Mouse (Mus musculus) spleen, postnatal 36 days (tissue): Measurements from ENCODE around the gene Gdf9.
A peak's percentile ranks its signal among the peaks of the same experiment; 100 is the strongest.
"Not testable (repeated sequence)": the region's sequence is repeated elsewhere in the genome, so short reads cannot be mapped to it uniquely, and the experiment has no call there.

Experiments
- DNase-seq, 2 experiments: peaks; one replicate each; pipeline ENCODE4 v3.0.0; 2022; ENCODE audit warnings: low spot score in 2 of 2, mixed read lengths in 1 of 2

The Gdf9 gene

DNA sequence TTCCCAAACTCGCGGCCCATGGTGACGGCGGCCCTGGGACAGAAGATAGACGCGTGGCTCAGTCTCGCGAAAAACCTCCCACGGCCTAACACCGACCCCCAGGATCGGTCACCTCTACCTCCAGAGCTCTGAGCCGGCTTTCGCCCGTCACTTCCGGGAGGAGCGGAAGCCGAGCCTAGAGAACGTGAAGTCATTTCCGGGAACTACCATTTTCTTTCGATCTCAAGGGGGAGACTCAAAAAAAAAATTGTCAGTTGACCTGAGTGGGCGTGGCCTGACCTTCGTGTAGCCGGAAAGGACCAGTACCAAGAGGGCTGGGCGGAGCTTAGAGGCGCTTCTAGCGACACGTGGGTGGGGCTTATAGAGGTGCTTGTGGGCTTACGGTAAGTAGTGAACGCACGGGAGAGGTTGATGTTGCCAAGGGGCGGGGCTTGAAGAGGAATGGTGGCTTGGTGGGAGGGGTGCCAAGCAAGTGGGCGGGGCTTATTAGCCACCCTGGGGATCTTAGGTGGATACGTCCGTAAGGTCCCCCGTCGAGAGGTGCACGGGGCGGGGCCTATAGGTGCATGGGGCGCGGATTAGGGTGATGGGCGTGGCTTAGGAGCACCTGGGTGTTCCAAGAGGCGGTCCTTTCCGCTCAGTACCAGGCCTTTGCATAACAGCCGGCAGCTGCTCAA, at the start of gene Gdf9, which contains the start of gene Uqcrq:
Gdf9 (plus strand) TSS at position 354 of the 677 bp plus-strand sequence.
Uqcrq (minus strand) TSS at position 162 of the 677 bp plus-strand sequence.
- DNase-seq: peak; percentile 99 to 100

DNA sequence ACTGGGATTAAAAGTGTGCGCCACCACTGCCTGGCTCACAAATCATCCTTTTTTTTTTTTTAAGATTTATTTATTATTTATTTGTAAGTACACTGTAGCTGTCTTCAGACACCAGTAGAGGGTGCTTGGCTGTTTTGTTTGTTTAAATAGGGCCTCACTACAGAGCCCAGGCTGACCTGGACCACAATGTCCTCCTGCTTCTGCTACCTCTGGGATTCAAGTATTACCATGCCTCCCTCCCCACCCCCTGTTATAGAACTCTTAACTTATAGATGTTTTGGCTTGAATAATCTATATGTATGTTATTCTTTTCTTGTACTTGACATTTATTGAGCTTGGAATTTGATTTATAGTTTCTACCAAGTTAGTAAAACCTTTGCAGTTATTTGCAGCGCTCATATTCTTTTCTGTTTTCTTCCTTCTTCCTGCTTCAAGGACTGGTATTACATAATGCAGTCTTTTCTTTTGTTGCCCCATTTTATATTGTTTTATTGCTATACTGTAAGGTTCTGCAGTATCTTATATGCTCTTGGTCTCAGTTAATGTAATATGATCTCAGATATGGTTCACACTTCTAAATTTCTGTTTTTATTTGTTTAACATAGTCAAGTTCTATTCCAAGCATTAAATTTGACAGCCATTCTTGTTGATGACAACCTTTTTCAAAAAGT, 46.9 kb upstream of the Gdf9 start:
- no peak for DNase-seq

DNA sequence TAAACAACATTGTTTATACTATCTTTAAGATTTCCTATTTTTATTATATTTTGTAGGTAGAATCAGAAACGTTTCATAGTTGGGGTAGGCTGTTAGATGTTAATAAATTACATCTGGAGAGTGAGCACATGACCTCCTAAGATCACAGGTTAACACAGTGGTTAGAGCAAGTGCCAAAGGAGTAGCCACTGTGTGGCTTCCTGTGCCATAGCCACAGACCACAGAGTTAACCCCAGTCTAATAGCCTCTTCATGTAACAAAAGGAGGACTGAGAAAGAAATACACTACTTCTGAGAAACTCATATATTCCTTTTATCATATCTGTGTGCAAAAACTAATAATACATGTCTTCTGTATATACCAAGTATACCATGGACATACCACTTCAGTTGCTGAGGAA, 37.0 kb upstream of the Gdf9 start:
- no peak for DNase-seq

DNA sequence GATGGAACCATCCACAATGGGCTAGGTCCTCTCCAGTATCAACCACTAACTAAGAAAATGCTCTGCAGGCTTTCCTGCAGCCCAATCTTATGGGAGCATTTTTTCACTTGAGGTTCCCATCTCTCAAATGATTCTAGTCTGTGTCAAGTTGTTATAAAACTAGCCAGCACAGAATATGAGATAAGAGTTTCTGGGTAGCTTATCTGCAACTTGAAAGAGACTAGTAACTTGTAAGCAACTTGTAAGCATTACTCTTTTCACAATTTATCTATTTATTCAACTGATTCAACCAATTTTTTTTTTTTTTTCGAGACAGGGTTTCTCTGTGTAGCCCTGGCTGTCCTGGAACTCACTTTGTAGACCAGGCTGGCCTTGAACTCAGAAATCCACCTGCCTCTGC, 27.2 kb upstream of the Gdf9 start:
- DNase-seq: no peak

DNA sequence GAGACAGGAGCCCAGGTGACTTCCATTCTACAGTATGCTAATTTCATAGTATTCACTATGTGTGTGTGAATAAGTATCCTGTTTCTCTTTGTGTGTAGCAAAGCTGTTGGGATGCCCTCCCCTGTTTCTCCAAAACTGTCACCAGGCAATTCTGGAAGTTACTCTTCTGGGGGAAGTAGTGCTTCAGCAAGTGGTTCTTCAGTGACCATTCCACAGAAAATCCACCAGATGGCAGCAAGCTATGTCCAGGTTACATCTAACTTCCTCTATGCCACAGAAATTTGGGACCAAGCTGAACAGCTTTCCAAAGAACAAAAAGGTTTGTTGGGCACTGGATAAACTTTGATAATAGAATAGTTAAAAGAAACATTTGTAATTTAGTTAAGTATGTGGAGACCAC, 19.1 kb upstream of the Gdf9 start:
- DNase-seq: no peak

DNA sequence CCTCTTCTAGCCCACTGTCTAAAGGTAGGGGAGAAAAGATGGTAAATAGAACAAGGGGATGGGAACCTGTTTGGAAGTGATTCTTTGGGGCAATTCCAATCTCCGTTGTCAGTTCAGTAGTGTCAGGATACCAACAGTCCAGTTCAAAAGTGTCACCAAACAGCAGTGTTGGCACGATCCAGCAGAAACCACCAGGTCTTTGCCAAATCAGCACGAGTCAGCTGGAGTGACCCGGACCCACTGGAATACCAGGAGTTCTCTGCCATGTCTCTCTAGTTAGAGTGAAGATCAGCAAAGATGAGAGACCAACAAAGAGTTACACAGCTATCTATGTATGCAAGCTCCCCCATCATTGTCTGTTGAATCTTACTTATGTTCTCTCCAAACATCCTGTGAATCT, 17.0 kb upstream of the Gdf9 start:
- DNase-seq: no peak

DNA sequence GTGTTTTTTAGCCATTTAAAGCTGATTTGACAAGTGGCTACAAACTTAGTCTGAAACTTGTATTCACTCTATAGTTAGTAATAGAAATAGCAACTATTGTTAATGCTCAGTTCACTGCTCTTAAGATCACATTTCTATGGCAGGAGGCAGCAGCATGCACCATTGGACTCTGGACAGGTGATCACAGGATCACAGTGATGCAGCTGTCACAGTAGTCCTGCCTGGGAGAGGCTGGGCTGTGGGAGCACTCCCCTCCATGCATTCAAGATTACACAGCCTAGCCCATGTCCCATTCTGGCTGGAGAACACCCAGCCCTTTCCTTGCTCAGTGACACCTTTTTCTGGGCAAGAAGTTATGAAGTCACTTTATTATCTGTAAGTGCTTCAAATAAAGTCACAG, 12.8 kb upstream of the Gdf9 start:
- no peak for DNase-seq

DNA sequence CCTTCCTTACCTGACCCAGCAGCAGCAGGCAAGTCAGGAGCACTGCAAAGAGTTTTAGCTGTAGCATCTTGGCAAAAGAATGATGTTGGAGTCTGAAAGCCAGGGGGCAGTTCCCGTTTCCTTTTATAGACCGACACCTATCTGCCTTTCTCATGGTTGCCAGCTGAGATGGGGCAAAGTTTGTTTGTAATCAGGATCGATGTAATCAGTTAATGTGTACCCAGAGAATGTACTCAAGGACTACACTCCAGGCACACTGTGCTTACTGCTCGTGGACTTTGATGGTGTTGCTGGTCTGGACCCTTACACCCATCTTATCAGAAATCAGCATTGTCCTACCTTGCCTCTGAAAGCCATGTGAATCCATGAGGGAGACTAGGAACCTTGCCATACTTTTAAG, 7.8 kb upstream of the Gdf9 start, which contains the start of gene Leap2:
Leap2 (minus strand) TSS at position 135 of the 400 bp plus-strand sequence.
- no peak for DNase-seq

DNA sequence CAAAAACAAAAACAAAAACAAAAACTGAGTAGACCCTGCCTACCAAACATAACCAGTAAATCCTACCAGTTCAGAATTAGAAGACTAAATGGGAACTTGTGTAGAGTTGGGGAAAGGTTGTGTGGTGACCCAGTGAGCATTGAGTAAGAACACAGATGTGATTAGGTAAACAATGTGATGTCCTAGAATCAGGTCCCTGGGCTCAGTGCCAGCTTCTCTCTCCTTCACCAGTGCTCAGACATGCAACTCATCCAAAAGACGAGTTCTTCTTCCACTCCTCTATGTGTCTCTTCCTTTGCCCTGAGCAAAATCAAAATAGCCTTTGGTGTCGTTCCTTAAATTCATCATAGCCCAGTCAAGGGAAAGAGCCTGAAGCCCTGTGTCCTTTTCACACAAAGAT, 6.0 kb upstream of the Gdf9 start:
- DNase-seq: no peak

DNA sequence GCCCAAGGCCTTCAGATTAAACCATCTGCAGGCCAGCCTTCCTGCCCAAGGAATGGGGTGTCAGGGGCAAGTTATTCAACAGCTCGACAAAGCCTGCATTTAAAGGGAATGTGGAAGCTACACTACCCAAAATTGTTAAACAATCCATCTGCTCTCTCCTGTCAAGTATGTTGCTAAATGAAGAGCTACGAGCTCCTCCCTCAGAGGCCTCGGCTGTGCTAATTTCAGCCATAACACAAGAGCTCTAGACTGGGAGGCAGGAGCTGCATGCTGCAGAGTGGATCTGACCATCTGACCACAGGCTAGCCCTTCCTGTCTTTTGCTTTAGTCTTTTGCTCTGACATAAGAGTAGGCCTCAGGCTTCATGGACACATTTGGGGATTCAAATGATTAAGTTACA, 5.6 kb upstream of the Gdf9 start:
- no peak for DNase-seq

DNA sequence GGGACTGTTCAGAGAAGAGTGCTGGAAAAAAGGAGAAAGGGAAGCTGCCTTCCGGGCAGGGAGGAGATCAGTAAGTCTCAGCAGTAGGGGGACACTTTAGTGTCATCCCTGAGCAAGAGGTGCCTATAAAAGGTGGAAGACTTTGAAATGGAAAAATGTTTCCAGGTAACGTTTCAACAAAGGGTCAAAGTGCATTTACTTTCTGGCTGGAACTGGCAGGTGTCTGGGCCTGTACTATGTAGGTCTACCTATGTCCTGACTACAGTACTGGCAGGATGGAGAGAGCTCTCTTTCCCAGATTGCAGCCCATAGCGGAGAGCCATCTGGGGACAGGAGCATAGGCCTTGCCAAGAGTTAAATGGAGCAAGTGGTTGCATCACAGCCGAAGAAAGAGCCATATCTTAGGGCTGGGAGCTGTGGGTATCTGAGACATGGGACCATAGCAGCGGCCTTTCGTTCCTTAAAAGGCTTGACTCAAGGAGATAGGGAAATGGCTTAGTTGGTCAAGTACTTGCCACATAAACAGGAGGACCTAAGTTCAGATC, 5.0 kb upstream of the Gdf9 start:
- DNase-seq: no peak

DNA sequence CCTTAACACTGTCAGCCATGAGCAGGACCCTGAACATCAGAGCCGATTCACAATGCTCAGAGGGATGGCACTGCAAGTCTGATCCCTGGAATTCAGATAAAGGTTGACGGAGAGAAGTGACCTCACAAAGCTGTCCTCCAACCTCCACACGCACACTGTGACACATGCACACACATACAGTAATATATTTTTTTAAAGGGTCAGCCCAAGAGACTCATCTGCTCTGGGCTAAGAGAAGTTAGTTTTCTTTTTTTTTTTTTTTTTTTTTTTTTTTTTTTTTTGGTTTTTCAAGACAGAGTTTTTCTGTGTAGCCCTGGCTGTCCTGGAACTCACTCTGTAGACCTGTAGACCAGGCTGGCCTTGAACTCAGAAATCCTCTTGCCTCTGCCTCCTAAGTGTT, 3.9 kb upstream of the Gdf9 start:
- not testable (repeated sequence) for DNase-seq

DNA sequence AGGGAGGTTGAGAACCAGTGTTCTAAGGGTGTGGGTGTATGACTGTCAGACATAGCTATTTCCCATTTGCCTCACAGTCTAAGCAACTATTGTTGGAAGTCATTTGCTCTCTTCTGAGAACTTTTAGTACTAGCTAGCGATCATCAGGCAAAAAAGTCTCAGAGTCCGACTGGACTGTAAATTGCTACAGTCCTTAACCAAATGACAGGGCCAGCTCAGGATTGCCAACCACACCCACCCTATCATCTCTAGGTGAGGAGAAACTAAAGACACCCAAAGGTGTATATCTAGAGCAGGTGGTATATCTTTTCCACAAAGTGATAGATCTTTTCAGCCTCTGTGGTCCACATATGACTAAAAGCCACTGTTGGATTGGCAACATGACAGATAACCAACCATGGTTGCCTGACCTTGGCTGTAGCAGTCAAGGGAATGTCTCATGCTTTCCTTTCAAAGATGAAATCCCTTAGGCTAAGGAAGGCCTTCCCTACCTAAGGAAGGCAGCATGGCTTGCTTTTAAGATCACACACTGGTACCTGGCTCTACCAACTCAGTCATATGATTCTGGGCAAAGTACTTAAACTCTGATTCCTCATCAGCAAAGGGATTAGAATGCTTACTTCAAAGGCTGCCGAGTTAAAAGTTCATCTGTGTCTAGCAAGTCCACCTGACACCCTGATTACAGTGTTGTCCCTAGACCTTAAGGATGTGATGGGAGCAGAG, 2.7 kb upstream of the Gdf9 start:
- DNase-seq: no peak

DNA sequence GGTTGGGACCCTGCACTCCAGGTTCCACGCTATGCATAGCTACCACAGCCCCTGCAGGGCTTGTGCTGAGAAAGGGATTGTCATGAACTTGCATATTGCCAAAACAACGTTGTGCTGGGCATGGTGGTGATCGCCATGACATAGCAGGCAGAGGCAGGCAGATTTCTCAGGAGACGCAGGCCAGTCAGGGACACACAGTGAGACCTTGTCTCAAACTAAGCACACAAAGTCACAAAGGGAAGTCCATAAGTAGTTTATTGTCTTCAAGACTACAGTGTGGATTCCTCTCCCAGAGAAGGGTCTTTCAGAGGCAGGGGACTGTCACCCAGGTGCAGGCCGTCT, 2.1 kb upstream of the Gdf9 start:
- no peak for DNase-seq

DNA sequence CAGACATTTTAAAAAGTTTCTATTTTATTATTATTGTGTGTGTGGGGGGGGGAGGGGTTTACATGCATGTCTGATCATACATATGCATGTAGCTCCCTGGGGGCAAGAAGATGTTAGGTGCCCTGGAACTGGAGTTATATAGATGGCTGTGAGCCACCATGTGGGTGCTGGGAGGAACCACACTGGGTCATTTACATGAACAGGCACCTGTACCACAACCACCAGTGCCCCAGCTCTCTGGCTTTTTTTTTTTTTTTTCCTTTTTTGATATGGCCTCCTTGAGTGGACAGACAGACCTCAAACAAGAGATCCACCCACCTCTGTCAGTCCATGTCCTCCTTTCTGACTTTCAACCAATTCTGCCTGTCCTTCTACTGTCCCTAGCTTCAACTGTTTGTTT, 1.6 kb upstream of the Gdf9 start:
- no peak for DNase-seq

DNA sequence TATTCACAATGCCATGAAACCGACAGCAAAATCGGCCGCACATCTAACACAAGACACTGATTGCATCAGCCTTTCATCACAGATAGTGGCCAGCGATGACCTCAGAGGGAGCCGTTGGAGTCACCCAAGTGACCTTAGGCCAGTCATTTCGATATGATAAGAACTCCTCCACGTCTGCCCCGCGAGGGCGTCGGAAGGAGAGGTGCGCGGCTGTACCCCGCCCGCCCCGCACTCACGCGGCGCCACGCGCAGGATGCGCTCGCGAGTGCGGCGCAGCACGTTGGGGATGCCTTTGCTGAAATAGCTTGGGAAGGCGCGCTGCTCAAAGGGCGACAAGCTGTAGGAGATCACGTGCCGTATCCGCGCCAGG, 538 bp upstream of the Gdf9 start:
- no peak for DNase-seq

DNA sequence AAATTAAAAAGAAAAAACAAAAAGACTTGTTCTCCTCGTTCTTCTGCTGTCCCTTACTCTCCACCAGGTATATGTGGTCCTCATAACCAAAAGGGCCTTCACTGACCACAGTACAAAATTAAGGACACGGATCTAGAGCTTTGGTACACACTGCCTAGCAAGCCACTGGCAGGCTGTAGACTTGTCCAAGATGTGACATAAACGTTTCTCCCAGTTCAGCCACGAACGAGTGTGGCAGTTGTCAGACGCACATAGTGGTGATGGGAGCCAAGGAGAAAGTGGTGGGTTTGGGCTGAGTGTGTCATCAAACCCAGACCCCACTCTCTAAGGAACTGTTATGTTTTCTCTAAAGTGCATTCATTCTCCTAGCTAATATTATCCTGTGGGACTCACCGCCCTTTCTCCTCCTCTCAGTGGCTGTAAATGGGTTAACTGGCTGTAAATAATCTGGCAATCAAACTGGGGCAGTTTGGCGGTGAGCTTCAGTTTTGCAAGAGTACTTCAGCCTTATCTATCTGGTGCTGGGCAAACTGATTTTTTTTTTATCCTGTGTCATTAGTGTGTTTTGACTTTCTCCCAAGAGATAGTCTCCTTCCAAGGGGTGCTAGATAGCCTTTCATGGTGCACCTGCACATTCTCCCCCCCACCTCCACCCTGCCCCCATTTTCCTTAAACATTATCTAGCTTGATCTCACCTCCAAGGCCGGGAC, 679 bp downstream of the Gdf9 start:
- peak in 1 of 2 experiments; percentile 8 for DNase-seq

DNA sequence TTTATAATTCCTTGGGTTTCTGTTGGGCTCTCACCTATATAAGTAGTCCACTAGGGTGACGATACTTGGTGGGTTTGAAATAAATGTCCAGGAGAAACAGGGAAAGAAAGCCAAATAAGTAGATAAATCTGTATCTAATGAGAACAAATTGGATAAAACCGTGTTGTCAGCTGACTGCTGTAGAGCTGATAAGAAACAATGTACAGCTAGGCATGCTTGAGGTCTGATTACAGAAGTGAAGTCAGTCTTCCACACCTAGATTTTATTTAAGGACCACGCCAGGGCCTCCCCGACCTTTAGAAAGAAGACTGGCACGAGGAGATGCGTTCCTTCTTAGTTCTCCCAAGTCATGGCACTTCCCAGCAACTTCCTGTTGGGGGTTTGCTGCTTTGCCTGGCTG, 2.2 kb downstream of the Gdf9 start:
- no peak for DNase-seq

DNA sequence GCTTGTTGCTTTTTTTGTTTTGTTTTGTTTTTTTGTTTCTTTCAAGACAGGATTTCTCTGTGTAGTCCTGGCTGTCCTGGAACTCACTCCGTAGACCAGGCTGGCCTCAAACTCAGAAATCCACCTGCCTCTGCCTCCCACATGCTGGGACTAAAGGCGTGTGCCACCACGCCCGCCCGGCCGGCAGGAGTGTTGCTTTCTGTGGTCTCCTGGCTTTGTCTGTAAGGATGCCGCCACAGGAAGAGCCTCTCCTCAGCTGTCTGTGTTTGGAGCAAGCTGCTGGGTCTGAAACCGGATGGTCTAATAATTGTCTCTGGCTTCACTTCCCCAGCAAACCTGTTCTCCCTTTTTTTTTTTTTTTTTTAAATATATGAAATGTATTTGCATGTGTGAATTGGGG, 4.7 kb downstream of the Gdf9 start:
- no peak for DNase-seq

DNA sequence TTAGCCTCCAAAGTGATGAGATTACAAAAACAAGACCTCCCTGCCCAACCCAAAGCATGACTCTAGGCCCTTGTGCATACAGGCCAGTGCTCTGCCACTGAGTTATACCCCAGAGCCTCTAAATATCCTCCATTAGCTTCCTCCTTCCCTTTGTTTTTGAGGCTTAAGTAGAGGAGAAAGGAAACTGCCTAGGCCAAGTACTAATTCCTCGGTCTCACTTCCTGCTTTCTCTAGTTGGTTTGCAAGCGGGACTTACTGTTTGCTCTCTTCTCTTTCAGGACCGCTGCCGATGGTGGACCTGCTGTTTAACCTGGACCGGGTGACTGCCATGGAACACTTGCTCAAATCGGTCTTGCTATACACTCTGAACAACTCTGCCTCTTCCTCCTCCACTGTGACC, 5.5 kb downstream of the Gdf9 start:
- no peak for DNase-seq

DNA sequence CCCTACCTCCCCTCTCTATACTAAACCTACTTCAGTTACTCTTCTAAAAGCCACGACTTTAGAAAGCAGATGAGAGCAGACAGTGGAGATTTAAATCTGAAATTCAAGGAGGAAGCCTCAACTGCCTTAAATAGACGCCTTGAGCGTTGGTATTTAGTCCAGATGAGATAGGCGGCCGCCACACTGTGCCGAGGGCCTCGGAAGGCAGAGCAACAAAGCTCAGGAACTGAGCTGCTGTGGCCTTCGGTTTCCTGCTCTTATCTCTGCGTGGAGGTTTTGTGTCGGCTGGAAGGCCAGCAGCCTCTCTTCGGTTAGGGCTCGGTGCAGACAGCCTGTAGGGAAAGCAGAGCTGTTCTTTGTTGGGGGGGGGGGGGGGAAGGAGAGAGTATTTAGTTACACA, 11.1 kb downstream of the Gdf9 start:
- no peak for DNase-seq

DNA sequence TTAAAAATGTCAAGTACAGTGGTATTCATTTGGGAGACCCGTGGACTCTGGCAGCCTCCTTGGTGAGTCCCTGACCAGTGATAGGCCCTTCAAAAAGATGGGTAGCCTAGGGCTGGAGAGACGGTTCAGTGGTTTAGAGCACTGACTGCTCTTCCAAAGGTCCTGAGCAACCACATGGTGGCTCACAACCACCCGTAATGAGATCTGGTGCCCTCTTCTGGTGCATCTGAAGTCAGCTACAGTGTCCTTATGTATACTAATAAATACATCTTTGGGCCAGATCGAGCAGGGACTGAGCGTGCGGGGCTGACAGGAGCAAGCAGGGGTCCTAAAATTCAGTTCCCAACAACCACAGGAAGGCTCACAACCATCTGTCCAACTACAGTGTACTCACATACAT, 13.0 kb downstream of the Gdf9 start:
- peak; percentile 36 to 47 for DNase-seq
